Mouse (Mus musculus) stomach, embryonic 15.5 days (tissue): ENCODE measurements around the gene Thsd1. TPM values are rescaled to one million over a fixed set of nuclear protein-coding genes. Genes with fewer than 3 reads are reported as not detected.

Source experiments
- ATAC-seq: fragments of 200-750 bp; cut with Nextera tagmentation; 2 replicates; pipeline ENCODE4 v1.8.0; 2017; ENCODE audit warnings: low read depth, moderate number of reproducible peaks, moderate TSS enrichment; ENCODE audit not compliant: insufficient read depth, low FRiP score
- H3K27ac ChIP-seq: fragments of 300-500 bp; sonication (generic); 2 replicates; pipeline ENCODE4 v1.5.1; 2015; ENCODE audit warnings: mild to moderate bottlenecking, inconsistent platforms
- H3K27me3 ChIP-seq: fragments of 300-500 bp; sonication (generic); replicated peaks from 2 replicates; pipeline ENCODE4 v1.6.1; 2015; ENCODE audit warnings: inconsistent platforms
- H3K36me3 ChIP-seq: fragments of 300-500 bp; sonication (generic); 2 replicates; pipeline ENCODE4 v1.6.1; 2015; ENCODE audit warnings: inconsistent platforms
- H3K4me1 ChIP-seq: fragments of 300-500 bp; sonication (generic); 2 replicates; pipeline ENCODE4 v1.6.1; 2015; ENCODE audit warnings: inconsistent platforms
- H3K4me2 ChIP-seq: fragments of 300-500 bp; sonication (generic); 2 replicates; pipeline ENCODE4 v1.6.1; 2015; ENCODE audit warnings: mild to moderate bottlenecking, inconsistent platforms
- H3K4me3 ChIP-seq: fragments of 300-500 bp; sonication (generic); replicated peaks from 2 replicates; pipeline ENCODE4 v1.5.1; 2015; ENCODE audit warnings: inconsistent platforms
- H3K9ac ChIP-seq: fragments of 300-500 bp; sonication (generic); 2 replicates; pipeline ENCODE4 v1.6.1; 2015; ENCODE audit warnings: inconsistent platforms
- H3K9me3 ChIP-seq: fragments of 300-500 bp; sonication (generic); 2 replicates; pipeline ENCODE4 v1.6.1; 2016; ENCODE audit warnings: inconsistent platforms
- WGBS: fragments of 180-500 bp; shearing (Covaris S2); methylation state at CpG from one replicate; pipeline ENCODE4 v1.1.7; 2015; 5-methylcytosine and 5-hydroxymethylcytosine counted together
- polyA plus RNA-seq: library from polyadenylated mRNA; unstranded; fragments of >200 nt; fragmentation: Nextera tagmentation; extraction: Ambion mirVana; gene quantifications from 2 replicates; pipeline ENCODE4 v1.2.1, GENCODE M21; 2015

The Thsd1 gene
- 9.5 and 10.4 TPM in 2 replicates for polyA plus RNA-seq

- H3K36me3 ChIP-seq: peaks cover 10% of the 10 kb centered on the region; the same call in 1 of the 2 replicates
- no peaks in the 10 kb centered on the region for H3K9me3 ChIP-seq
- peak; percentile 86 for ATAC-seq
- H3K4me3 ChIP-seq: peak within 1 kb of the TSS; percentile 55
- H3K4me2 ChIP-seq: peak within 1 kb of the TSS; percentile 95
- H3K4me1 ChIP-seq: no peaks in the 10 kb centered on the region; the same call in 1 of the 2 replicates
- H3K27ac ChIP-seq: peak within 1 kb of the TSS; percentile 63
- peak within 1 kb of the TSS; percentile 22; the same call in 1 of the 2 replicates for H3K9ac ChIP-seq
- no peaks in the 10 kb centered on the region for H3K27me3 ChIP-seq
- under 1% methylated on average over 39 of the region's 39 CpGs for WGBS
Observed at GRCm38 (mm10) chr8:22227061-22227877, at the start of gene Thsd1. Gene Thsd1 (plus strand): TSS chr8:22227313.

GRCm38 (mm10) chr8:22184884-22185283, 42.2 kb upstream of the Thsd1 start:
- peak overlapping the region; percentile 75 for H3K4me2 ChIP-seq
- H3K9ac ChIP-seq: peak overlapping the region; percentile 62; the same call in 1 of the 2 replicates
- H3K27ac ChIP-seq: peak overlapping the region; percentile 85
- 3% methylated on average over 3 of the region's 3 CpGs for WGBS
- H3K4me3 ChIP-seq: peak overlapping the region; percentile 71
- H3K27me3 ChIP-seq: no peaks in the 10 kb centered on the region
- H3K4me1 ChIP-seq: peaks cover 18% of the 10 kb centered on the region
- ATAC-seq: peak; percentile 44; the same call in 1 of the 2 replicates
- no peaks in the 10 kb centered on the region for H3K36me3 ChIP-seq
- H3K9me3 ChIP-seq: no peaks in the 10 kb centered on the region

- 2% methylated on average over 63 of the region's 63 CpGs for WGBS
- H3K27ac ChIP-seq: peak within 1 kb of the TSS; percentile 85
- ATAC-seq: peak; percentile 97
Observed at GRCm38 (mm10) chr8:22185431-22186397, 41.4 kb upstream of the Thsd1 start, which contains the start of gene Ckap2. Gene Ckap2 (minus strand): TSS chr8:22185819.

GRCm38 (mm10) chr8:22192660-22193431, 34.3 kb upstream of the Thsd1 start, which contains the start of gene Vps36:
Gene Vps36 (plus strand): TSS chr8:22192809.
- peak within 1 kb of the TSS; percentile 99 for H3K27ac ChIP-seq
- peaks cover 7% of the 10 kb centered on the region; the same call in 1 of the 2 replicates for H3K4me1 ChIP-seq
- H3K9me3 ChIP-seq: no peaks in the 10 kb centered on the region
- peak within 1 kb of the TSS; percentile 57 for H3K4me2 ChIP-seq
- peak within 1 kb of the TSS; percentile 82 for H3K4me3 ChIP-seq
- no peaks in the 10 kb centered on the region for H3K27me3 ChIP-seq
- under 1% methylated on average over 73 of the region's 73 CpGs for WGBS
- H3K9ac ChIP-seq: peak within 1 kb of the TSS; percentile 90
- H3K36me3 ChIP-seq: no peaks in the 10 kb centered on the region
- ATAC-seq: peak; percentile 89

More at GRCm38 (mm10) chr8:22185431-22186397, 41.4 kb upstream of the Thsd1 start, which contains the start of gene Ckap2:
- Histone ChIP-seq H3K4me3 (peak within 1 kb of the TSS; percentile 71), H3K27me3 (no peaks in the 10 kb centered on the region), H3K36me3 (no peaks in the 10 kb centered on the region), H3K4me1 (peaks cover 18% of the 10 kb centered on the region), H3K9me3 (no peaks in the 10 kb centered on the region), H3K4me2 (peak within 1 kb of the TSS; percentile 75), H3K9ac (peak within 1 kb of the TSS; percentile 62; the same call in 1 of the 2 replicates)

GRCm38 (mm10) chr8:22193432-22194010, 33.6 kb upstream of the Thsd1 start:
- Histone ChIP-seq H3K9me3 (no peaks in the 10 kb centered on the region), H3K27ac (peak overlapping the region; percentile 99), H3K4me2 (peak overlapping the region; percentile 57), H3K27me3 (no peaks in the 10 kb centered on the region), H3K4me1 (peaks cover 7% of the 10 kb centered on the region; the same call in 1 of the 2 replicates), H3K36me3 (no peaks in the 10 kb centered on the region), H3K4me3 (peak overlapping the region; percentile 82), H3K9ac (peak overlapping the region; percentile 90; the same call in 1 of the 2 replicates)
- 10% methylated on average over 12 of the region's 12 CpGs for WGBS
- ATAC-seq: peak; percentile 73

- peaks cover 7% of the 10 kb centered on the region; the same call in 1 of the 2 replicates for H3K4me1 ChIP-seq
- no peaks in the 10 kb centered on the region for H3K27me3 ChIP-seq
- H3K27ac ChIP-seq: no peak overlapping the region
- H3K4me3 ChIP-seq: no peak overlapping the region
- no peaks in the 10 kb centered on the region for H3K9me3 ChIP-seq
- H3K9ac ChIP-seq: no peak overlapping the region
- H3K36me3 ChIP-seq: peaks cover 10% of the 10 kb centered on the region
- 81% methylated on average over 6 of the region's 6 CpGs for WGBS
- ATAC-seq: no peak
- no peak overlapping the region for H3K4me2 ChIP-seq
Observed at GRCm38 (mm10) chr8:22197914-22198313, 29.2 kb upstream of the Thsd1 start.

GRCm38 (mm10) chr8:22199481-22199880, 27.6 kb upstream of the Thsd1 start:
- Histone ChIP-seq H3K9ac (no peak overlapping the region), H3K4me3 (no peak overlapping the region), H3K4me1 (peaks cover 4% of the 10 kb centered on the region; the same call in 1 of the 2 replicates), H3K9me3 (no peaks in the 10 kb centered on the region), H3K4me2 (no peak overlapping the region), H3K27ac (no peak overlapping the region), H3K27me3 (no peaks in the 10 kb centered on the region), H3K36me3 (peaks cover 13% of the 10 kb centered on the region)
- ATAC-seq: no peak
- WGBS: 98% methylated on average over 8 of the region's 8 CpGs

GRCm38 (mm10) chr8:22207535-22207934, 19.6 kb upstream of the Thsd1 start:
- ATAC-seq: no peak
- no peak overlapping the region for H3K9ac ChIP-seq
- peaks cover 19% of the 10 kb centered on the region for H3K36me3 ChIP-seq
- WGBS: 62% methylated on average over 4 of the region's 4 CpGs
- H3K4me2 ChIP-seq: no peak overlapping the region
- no peaks in the 10 kb centered on the region for H3K4me1 ChIP-seq
- H3K27ac ChIP-seq: no peak overlapping the region; the same call in 1 of the 2 replicates
- no peaks in the 10 kb centered on the region for H3K27me3 ChIP-seq
- no peak overlapping the region for H3K4me3 ChIP-seq
- no peaks in the 10 kb centered on the region for H3K9me3 ChIP-seq

- Histone ChIP-seq H3K4me2 (no peak overlapping the region), H3K36me3 (peaks cover 23% of the 10 kb centered on the region), H3K9me3 (no peaks in the 10 kb centered on the region), H3K27ac (0 out of 2 replicates have a peak overlapping the region, but pooled peaks have one; percentile 32), H3K9ac (no peak overlapping the region), H3K4me3 (no peak overlapping the region), H3K27me3 (no peaks in the 10 kb centered on the region), H3K4me1 (no peaks in the 10 kb centered on the region)
- 20% methylated on average over 5 of the region's 5 CpGs for WGBS
- ATAC-seq: peak; percentile 92
Observed at GRCm38 (mm10) chr8:22209012-22209411, 18.1 kb upstream of the Thsd1 start.

- Histone ChIP-seq H3K9ac (no peak overlapping the region), H3K4me1 (no peaks in the 10 kb centered on the region), H3K27me3 (no peaks in the 10 kb centered on the region), H3K36me3 (peaks cover 40% of the 10 kb centered on the region), H3K4me2 (no peak overlapping the region), H3K9me3 (no peaks in the 10 kb centered on the region), H3K27ac (no peak overlapping the region), H3K4me3 (no peak overlapping the region)
- 93% methylated on average over 10 of the region's 10 CpGs for WGBS
- ATAC-seq: no peak
Observed at GRCm38 (mm10) chr8:22214826-22215225, 12.3 kb upstream of the Thsd1 start.
